Mouse (Mus musculus) neural tube, embryonic 11.5 days (tissue): ENCODE measurements at regions not wholly inside any gene's neighbourhood (a gene's known extent, or its start where the extent isn't known, plus 50 kb on each side); places are given as distances from the start of the nearest gene placed in this dataset.
"Not testable (repeated sequence)": the region's sequence is repeated elsewhere in the genome, so short reads cannot be mapped to it uniquely, and the experiment has no call there.

ENCODE experiments used
- ATAC-seq: fragments of 200-750 bp; cut with Nextera tagmentation; 2 replicates; pipeline ENCODE4 v1.8.0; 2017; ENCODE audit warnings: moderate number of reproducible peaks, mild to moderate bottlenecking, moderate TSS enrichment, moderate library complexity; ENCODE audit not compliant: insufficient read depth, low FRiP score, low TSS enrichment
- DNase-seq: peaks from one replicate; pipeline ENCODE4 v3.0.0-alpha.2; 2015; ENCODE audit warnings: low spot score
- H3K27ac ChIP-seq: fragments of 300-500 bp; sonication (generic); 2 replicates; pipeline ENCODE4 v1.5.1; 2014; ENCODE audit warnings: low read depth, mild to moderate bottlenecking, low read length
- H3K27me3 ChIP-seq: fragments of 300-500 bp; sonication (generic); 2 replicates; pipeline ENCODE4 v1.6.1; 2014; ENCODE audit warnings: mild to moderate bottlenecking, low read length, mixed read lengths; ENCODE audit not compliant: control insufficient read depth, insufficient read depth
- H3K36me3 ChIP-seq: fragments of 300-500 bp; sonication (generic); 2 replicates; pipeline ENCODE4 v1.6.1; 2014; ENCODE audit warnings: mild to moderate bottlenecking, low read length, moderate library complexity, mixed read lengths; ENCODE audit not compliant: control insufficient read depth, insufficient read depth
- H3K4me1 ChIP-seq: fragments of 300-500 bp; sonication (generic); 2 replicates; pipeline ENCODE4 v1.6.1; 2014; ENCODE audit warnings: low read length, mixed read lengths; ENCODE audit not compliant: control insufficient read depth, insufficient read depth
- H3K4me2 ChIP-seq: fragments of 300-500 bp; sonication (generic); 2 replicates; pipeline ENCODE4 v1.6.1; 2014; ENCODE audit warnings: low read depth, mild to moderate bottlenecking, moderate library complexity
- H3K4me3 ChIP-seq: fragments of 300-500 bp; sonication (generic); 2 replicates; pipeline ENCODE4 v1.5.1; 2014; ENCODE audit warnings: low read depth, low read length
- H3K9ac ChIP-seq: fragments of 300-500 bp; sonication (generic); 2 replicates; pipeline ENCODE4 v1.6.1; 2014; ENCODE audit warnings: mild to moderate bottlenecking, low read length
- H3K9me3 ChIP-seq: fragments of 300-500 bp; sonication (generic); 2 replicates; pipeline ENCODE4 v1.6.1; 2016; ENCODE audit warnings: low read length; ENCODE audit not compliant: control insufficient read depth
- WGBS: fragments of 180-500 bp; shearing (Covaris S2); extraction: QIAGEN DNeasy Blood & Tissue Kit; methylation state at CpG from one replicate; pipeline ENCODE4 v1.1.7; 2014; 5-methylcytosine and 5-hydroxymethylcytosine counted together

- Histone ChIP-seq H3K27me3 (no peaks in the 10 kb centered on the region), H3K9ac (no peak overlapping the region), H3K4me1 (no peaks in the 10 kb centered on the region), H3K27ac (no peak overlapping the region), H3K4me3 (no peak overlapping the region), H3K9me3 (no peaks in the 10 kb centered on the region), H3K4me2 (no peak overlapping the region), H3K36me3 (no peaks in the 10 kb centered on the region)
- ATAC-seq: no peak
- whole genome bisulfite sequencing: 21% methylated on average over 2 of the region's 2 CpGs
- DNase-seq: no peak
These were observed 584.8 kb upstream of the Pfkp start for GRCm38 (mm10) chr13:7233399-7233798.

GRCm38 (mm10) chr13:7206626-7207211 lies 558.1 kb upstream of the Pfkp start:
- no peak overlapping the region for H3K4me3 ChIP-seq
- H3K9ac ChIP-seq: no peak overlapping the region
- no peak overlapping the region for H3K4me2 ChIP-seq
- DNase-seq (no peak), ATAC-seq (no peak)
- 85% methylated on average over 5 of the region's 5 CpGs for WGBS
- H3K27ac ChIP-seq: no peak overlapping the region
- no peaks in the 10 kb centered on the region for H3K9me3 ChIP-seq
- no peaks in the 10 kb centered on the region for H3K36me3 ChIP-seq
- H3K27me3 ChIP-seq: no peaks in the 10 kb centered on the region
- H3K4me1 ChIP-seq: no peaks in the 10 kb centered on the region

- peak; percentile 33 for DNase-seq
- Histone ChIP-seq H3K27me3 (no peaks in the 10 kb centered on the region), H3K9me3 (no peaks in the 10 kb centered on the region), H3K4me3 (no peak overlapping the region), H3K4me2 (no peak overlapping the region), H3K36me3 (no peaks in the 10 kb centered on the region), H3K27ac (no peak overlapping the region), H3K4me1 (no peaks in the 10 kb centered on the region), H3K9ac (no peak overlapping the region)
- WGBS: 43% methylated on average over 6 of the region's 6 CpGs
- peak; percentile 75 for ATAC-seq
These were observed 547.4 kb upstream of the Pfkp start for GRCm38 (mm10) chr13:7195990-7196389.

- H3K4me1 ChIP-seq: no peaks in the 10 kb centered on the region
- 57% methylated on average over 4 of the region's 4 CpGs for WGBS
- no peak for DNase-seq
These were observed 533.7 kb upstream of the Pfkp start for GRCm38 (mm10) chr13:7182216-7182751.

GRCm38 (mm10) chr13:7175561-7176160 lies 527.1 kb upstream of the Pfkp start:
- H3K9me3 ChIP-seq: 0 out of 2 replicates have a peak, but pooled peaks cover 2% of the 10 kb centered on the region
- 71% methylated on average over 9 of the region's 9 CpGs for WGBS
- no peak for DNase-seq
- no peak overlapping the region for H3K4me3 ChIP-seq
- H3K36me3 ChIP-seq: no peaks in the 10 kb centered on the region
- no peak overlapping the region for H3K9ac ChIP-seq
- no peak for ATAC-seq
- no peaks in the 10 kb centered on the region for H3K4me1 ChIP-seq
- H3K27me3 ChIP-seq: no peaks in the 10 kb centered on the region
- H3K27ac ChIP-seq: no peak overlapping the region
- no peak overlapping the region for H3K4me2 ChIP-seq

More at GRCm38 (mm10) chr13:7182216-7182751, 533.7 kb upstream of the Pfkp start:
- no peaks in the 10 kb centered on the region for H3K27me3 ChIP-seq
- H3K9me3 ChIP-seq: no peaks in the 10 kb centered on the region
- no peaks in the 10 kb centered on the region for H3K36me3 ChIP-seq
- H3K9ac ChIP-seq: no peak overlapping the region
- no peak overlapping the region for H3K4me2 ChIP-seq
- H3K27ac ChIP-seq: no peak overlapping the region
- no peak for ATAC-seq
- no peak overlapping the region for H3K4me3 ChIP-seq

GRCm38 (mm10) chr13:7170035-7170434 lies 521.5 kb upstream of the Pfkp start:
- 75% methylated on average over 3 of the region's 3 CpGs for WGBS
- DNase-seq, H3K27me3 ChIP-seq, H3K4me1 ChIP-seq, H3K4me3 ChIP-seq, ATAC-seq, H3K9me3 ChIP-seq, H3K27ac ChIP-seq, H3K36me3 ChIP-seq, H3K9ac ChIP-seq, H3K4me2 ChIP-seq: not testable (repeated sequence)

GRCm38 (mm10) chr13:7146337-7146736 lies 497.8 kb upstream of the Pfkp start:
- H3K27ac ChIP-seq: no peak overlapping the region
- no peaks in the 10 kb centered on the region for H3K9me3 ChIP-seq
- WGBS: 76% methylated on average over 4 of the region's 4 CpGs
- no peaks in the 10 kb centered on the region for H3K36me3 ChIP-seq
- DNase-seq (no peak), ATAC-seq (no peak)
- H3K27me3 ChIP-seq: no peaks in the 10 kb centered on the region
- no peak overlapping the region for H3K4me2 ChIP-seq
- no peak overlapping the region for H3K4me3 ChIP-seq
- no peaks in the 10 kb centered on the region for H3K4me1 ChIP-seq
- no peak overlapping the region for H3K9ac ChIP-seq

- ATAC-seq (no peak), DNase-seq (no peak)
- Histone ChIP-seq H3K4me3 (no peak overlapping the region), H3K27me3 (no peaks in the 10 kb centered on the region), H3K27ac (no peak overlapping the region), H3K9ac (no peak overlapping the region), H3K36me3 (no peaks in the 10 kb centered on the region), H3K4me1 (no peaks in the 10 kb centered on the region), H3K4me2 (no peak overlapping the region), H3K9me3 (no peaks in the 10 kb centered on the region)
- WGBS: 82% methylated on average over 4 of the region's 4 CpGs
These were observed 462.0 kb upstream of the Pfkp start for GRCm38 (mm10) chr13:7110572-7110971.

- Histone ChIP-seq H3K27ac (no peak overlapping the region), H3K9me3 (no peaks in the 10 kb centered on the region), H3K36me3 (no peaks in the 10 kb centered on the region), H3K27me3 (no peaks in the 10 kb centered on the region), H3K4me1 (no peaks in the 10 kb centered on the region), H3K4me3 (no peak overlapping the region), H3K4me2 (no peak overlapping the region), H3K9ac (no peak overlapping the region)
- WGBS: 80% methylated on average over 4 of the region's 4 CpGs
- DNase-seq (no peak), ATAC-seq (no peak)
These were observed 454.7 kb upstream of the Pfkp start for GRCm38 (mm10) chr13:7103289-7103688.
